Mouse (Mus musculus) adrenal gland, postnatal 36 days (tissue): ENCODE data around the gene Rpe. TPM values are rescaled to one million over a fixed set of nuclear protein-coding genes. Genes with fewer than 3 reads are reported as not detected.

Source experiments
- total RNA-seq, 2 experiments: library from RNA; stranded (reverse); gene quantifications; 2 replicates each; pipeline ENCODE4 v1.2.3; 2021

Gene Rpe
- total RNA-seq, 2 experiments from 2014 or later: 66.5 to 82.7 TPM

Other genes starting within 250 kb of the Rpe start
- 1 to 10 TPM; 8.6 to 9.3 TPM for gene Unc80, start 232.5 kb upstream of the Rpe start, total RNA-seq
- 10 to 100 TPM; 17.9 to 21.0 TPM for gene Kansl1l, start 116.7 kb downstream of the Rpe start, total RNA-seq
- 100 to 1,000 TPM; 472 to 633 TPM for gene Acadl, start 162.4 kb downstream of the Rpe start, total RNA-seq
- 10 to 100 TPM; 14.9 to 16.0 TPM for gene Myl1, start 244.6 kb downstream of the Rpe start, total RNA-seq